Mouse (Mus musculus) liver, embryonic 16.5 days (tissue): ENCODE data around the gene Ipcef1. TPM values are rescaled to one million over a fixed set of nuclear protein-coding genes. Genes with fewer than 3 reads are reported as not detected.

Experiments used
- ATAC-seq: fragments of 200-750 bp; cut with Nextera tagmentation; 2 replicates; pipeline ENCODE4 v1.8.0; 2017; ENCODE audit warnings: low read depth, mild to moderate bottlenecking, moderate number of reproducible peaks, moderate library complexity
- H3K27ac ChIP-seq: fragments of 300-500 bp; sonication (generic); 2 replicates; pipeline ENCODE4 v1.5.1; 2014; ENCODE audit warnings: mild to moderate bottlenecking, low read length
- H3K27me3 ChIP-seq: fragments of 300-500 bp; sonication (generic); 2 replicates; pipeline ENCODE4 v1.6.1; 2014; ENCODE audit warnings: low read depth, low read length, mixed read lengths; ENCODE audit not compliant: control insufficient read depth, insufficient read depth
- H3K36me3 ChIP-seq: fragments of 300-500 bp; sonication (generic); 2 replicates; pipeline ENCODE4 v1.6.1; 2014; ENCODE audit warnings: mild to moderate bottlenecking; ENCODE audit not compliant: control insufficient read depth, insufficient read depth
- H3K4me1 ChIP-seq: fragments of 300-500 bp; sonication (generic); 2 replicates; pipeline ENCODE4 v1.6.1; 2014; ENCODE audit warnings: low read depth, low read length, mixed read lengths; ENCODE audit not compliant: control insufficient read depth
- H3K4me2 ChIP-seq: fragments of 300-500 bp; sonication (generic); 2 replicates; pipeline ENCODE4 v1.6.1; 2014; ENCODE audit warnings: low read depth, low read length, mixed read lengths
- H3K4me3 ChIP-seq: fragments of 300-500 bp; sonication (generic); 2 replicates; pipeline ENCODE4 v1.5.1; 2014; ENCODE audit warnings: low read depth, mild to moderate bottlenecking, low read length
- H3K9ac ChIP-seq: fragments of 300-500 bp; sonication (generic); 2 replicates; pipeline ENCODE4 v1.6.1; 2014; ENCODE audit warnings: low read depth, low read length
- H3K9me3 ChIP-seq: fragments of 300-500 bp; sonication (generic); replicated peaks from 2 replicates; pipeline ENCODE4 v1.6.1; 2016; ENCODE audit warnings: low read length; ENCODE audit not compliant: control insufficient read depth
- WGBS: fragments of 180-500 bp; shearing (Covaris S2); extraction: QIAGEN DNeasy Blood & Tissue Kit; methylation state at CpG from one replicate; pipeline ENCODE4 v1.1.7; 2014; ENCODE audit not compliant: insufficient replicate concordance; 5-methylcytosine and 5-hydroxymethylcytosine counted together
- polyA plus RNA-seq: library from polyadenylated mRNA; unstranded; fragments of >200 nt; fragmentation: Nextera tagmentation; extraction: Ambion mirVana; gene quantifications from 2 replicates; pipeline ENCODE4 v1.2.1, GENCODE M21; 2015

The Ipcef1 gene
- polyA plus RNA-seq, 1 experiment from 2014 or later, result 0.97 TPM

GRCm38 (mm10) chr10:7069090-7069489, 16.8 kb upstream of the Ipcef1 start:
- no peak for ATAC-seq
- H3K4me2 ChIP-seq, result no peak overlapping the region
- no peaks in the 10 kb centered on the region for H3K9me3 ChIP-seq
- H3K4me1 ChIP-seq, result no peaks in the 10 kb centered on the region
- H3K36me3 ChIP-seq, result no peaks in the 10 kb centered on the region
- no peak overlapping the region for H3K27ac ChIP-seq
- no peak overlapping the region for H3K4me3 ChIP-seq
- no peak overlapping the region for H3K9ac ChIP-seq
- H3K27me3 ChIP-seq, result no peaks in the 10 kb centered on the region
- 42% methylated on average over 2 of the region's 2 CpGs for WGBS

GRCm38 (mm10) chr10:7068608-7069007, 16.3 kb upstream of the Ipcef1 start:
- no peaks in the 10 kb centered on the region for H3K4me1 ChIP-seq
- H3K36me3 ChIP-seq, result no peaks in the 10 kb centered on the region
- no peak overlapping the region for H3K9ac ChIP-seq
- H3K9me3 ChIP-seq, result no peaks in the 10 kb centered on the region
- no peaks in the 10 kb centered on the region for H3K27me3 ChIP-seq
- no peak overlapping the region for H3K4me3 ChIP-seq
- WGBS, result 48% methylated on average over 12 of the region's 12 CpGs
- H3K4me2 ChIP-seq, result no peak overlapping the region
- no peak overlapping the region for H3K27ac ChIP-seq
- ATAC-seq, result no peak

GRCm38 (mm10) chr10:7063752-7064457, 11.6 kb upstream of the Ipcef1 start:
- Histone ChIP-seq H3K27me3 (no peaks in the 10 kb centered on the region), H3K4me1 (no peaks in the 10 kb centered on the region), H3K9ac (no peak overlapping the region), H3K36me3 (no peaks in the 10 kb centered on the region), H3K4me2 (no peak overlapping the region), H3K27ac (peak overlapping the region; percentile 3; the same call in 1 of the 2 replicates), H3K9me3 (no peaks in the 10 kb centered on the region), H3K4me3 (peak overlapping the region; percentile 11; the same call in 1 of the 2 replicates)
- 0 out of 2 replicates have a peak, but pooled peaks have one; percentile 11 for ATAC-seq
- WGBS, result 32% methylated on average over 9 of the region's 9 CpGs

GRCm38 (mm10) chr10:7062993-7063392, 10.7 kb upstream of the Ipcef1 start:
- H3K9ac ChIP-seq, result no peak overlapping the region
- no peaks in the 10 kb centered on the region for H3K4me1 ChIP-seq
- 16% methylated on average over 7 of the region's 7 CpGs for WGBS
- H3K9me3 ChIP-seq, result no peaks in the 10 kb centered on the region
- peak overlapping the region; percentile 11; the same call in 1 of the 2 replicates for H3K4me3 ChIP-seq
- no peaks in the 10 kb centered on the region for H3K36me3 ChIP-seq
- H3K4me2 ChIP-seq, result no peak overlapping the region
- H3K27me3 ChIP-seq, result no peaks in the 10 kb centered on the region
- peak; percentile 37; the same call in 1 of the 2 replicates for ATAC-seq
- no peak overlapping the region for H3K27ac ChIP-seq

GRCm38 (mm10) chr10:7060326-7060725, 8.0 kb upstream of the Ipcef1 start:
- Histone ChIP-seq H3K9ac (no peak overlapping the region), H3K4me3 (no peak overlapping the region), H3K4me2 (no peak overlapping the region), H3K4me1 (no peaks in the 10 kb centered on the region), H3K27me3 (no peaks in the 10 kb centered on the region), H3K36me3 (no peaks in the 10 kb centered on the region), H3K9me3 (no peaks in the 10 kb centered on the region), H3K27ac (no peak overlapping the region)
- WGBS, result 52% methylated on average over 5 of the region's 5 CpGs
- no peak for ATAC-seq

- Histone ChIP-seq H3K27ac (no peak overlapping the region), H3K4me2 (no peak overlapping the region), H3K9me3 (no peaks in the 10 kb centered on the region), H3K4me1 (no peaks in the 10 kb centered on the region), H3K36me3 (no peaks in the 10 kb centered on the region), H3K27me3 (no peaks in the 10 kb centered on the region), H3K4me3 (no peak overlapping the region), H3K9ac (no peak overlapping the region)
- ATAC-seq, result no peak
- WGBS, result 50% methylated on average over 1 of the region's 1 CpGs
These were observed 5.3 kb upstream of the Ipcef1 start for GRCm38 (mm10) chr10:7057546-7057945.

GRCm38 (mm10) chr10:7054560-7055205, 2.4 kb upstream of the Ipcef1 start:
- H3K4me3 ChIP-seq, result no peak overlapping the region
- H3K36me3 ChIP-seq, result no peaks in the 10 kb centered on the region
- 59% methylated on average over 6 of the region's 6 CpGs for whole genome bisulfite sequencing
- no peak overlapping the region for H3K4me2 ChIP-seq
- no peaks in the 10 kb centered on the region for H3K27me3 ChIP-seq
- no peaks in the 10 kb centered on the region for H3K4me1 ChIP-seq
- no peak overlapping the region for H3K9ac ChIP-seq
- H3K9me3 ChIP-seq, result no peaks in the 10 kb centered on the region
- no peak overlapping the region for H3K27ac ChIP-seq
- no peak for ATAC-seq

GRCm38 (mm10) chr10:7049901-7050300, 2.4 kb downstream of the Ipcef1 start:
- H3K27me3 ChIP-seq, result no peaks in the 10 kb centered on the region
- H3K4me1 ChIP-seq, result no peaks in the 10 kb centered on the region
- no peak overlapping the region for H3K27ac ChIP-seq
- ATAC-seq, result no peak
- H3K4me2 ChIP-seq, result no peak overlapping the region
- no peaks in the 10 kb centered on the region for H3K9me3 ChIP-seq
- H3K4me3 ChIP-seq, result no peak overlapping the region
- no peak overlapping the region for H3K9ac ChIP-seq
- H3K36me3 ChIP-seq, result no peaks in the 10 kb centered on the region
- WGBS, result 30% methylated on average over 3 of the region's 3 CpGs

GRCm38 (mm10) chr10:7047919-7048291, 4.4 kb downstream of the Ipcef1 start:
- ATAC-seq, result no peak

More at GRCm38 (mm10) chr10:7047919-7048291, 4.4 kb downstream of the Ipcef1 start:
- Histone ChIP-seq H3K27ac (no peak overlapping the region), H3K27me3 (no peaks in the 10 kb centered on the region), H3K4me2 (no peak overlapping the region), H3K4me3 (no peak overlapping the region), H3K9me3 (no peaks in the 10 kb centered on the region), H3K9ac (no peak overlapping the region), H3K4me1 (no peaks in the 10 kb centered on the region), H3K36me3 (no peaks in the 10 kb centered on the region)
- 66% methylated on average over 2 of the region's 2 CpGs for WGBS
